Mouse (Mus musculus) cortical plate, adult 2 months (tissue): ENCODE data around the gene Tekt1. TPM values are rescaled to one million over a fixed set of nuclear protein-coding genes. Genes with fewer than 3 reads are reported as not detected.

ENCODE experiments used
- H3K27ac ChIP-seq: fragments of 200-500 bp; 2 replicates; pipeline ENCODE4 v1.5.1; 2012; ENCODE audit warnings: low read length, control low read depth, inconsistent platforms; ENCODE audit not compliant: insufficient read depth
- H3K4me1 ChIP-seq: fragments of 200-500 bp; 2 replicates; pipeline ENCODE4 v1.6.1; 2011; ENCODE audit warnings: low read length; ENCODE audit not compliant: control insufficient read depth, insufficient read depth
- H3K4me3 ChIP-seq: fragments of 200-500 bp; 2 replicates; pipeline ENCODE4 v1.5.1; 2011; ENCODE audit warnings: mild to moderate bottlenecking, low read length, control low read depth; ENCODE audit not compliant: insufficient read depth
- CTCF ChIP-seq: fragments of 200-500 bp; IDR thresholded peaks from 2 replicates; pipeline ENCODE4 v1.5.1; 2011; ENCODE audit warnings: mild to moderate bottlenecking, control low read depth, low read length; ENCODE audit not compliant: insufficient read depth; ENCODE audit errors: extremely low read depth
- POLR2A ChIP-seq: fragments of 200-500 bp; IDR thresholded peaks from 2 replicates; pipeline ENCODE4 v1.6.1; 2011; ENCODE audit warnings: mild to moderate bottlenecking, low read length, control low read depth; ENCODE audit not compliant: insufficient read depth; ENCODE audit errors: extremely low read depth
- polyA plus RNA-seq: library from polyadenylated mRNA; depleted of rRNA; stranded (reverse); fragments of >200 nt; gene quantifications from 2 replicates; pipeline ENCODE4 v1.2.3, GENCODE M21; 2012

Gene Tekt1
- polyA plus RNA-seq, 1 experiment = 1.8 TPM

GRCm38 (mm10) chr11:72406079-72406675 lies 43.9 kb upstream of the Tekt1 start:
- no peak overlapping the region for H3K27ac ChIP-seq
- no peak for TF ChIP-seq POLR2A
- H3K4me1 ChIP-seq = no peaks in the 10 kb centered on the region
- H3K4me3 ChIP-seq = no peak overlapping the region

- no peak overlapping the region for H3K27ac ChIP-seq
- H3K4me3 ChIP-seq = no peak overlapping the region
- H3K4me1 ChIP-seq = no peaks in the 10 kb centered on the region
- no peak for TF ChIP-seq POLR2A
Measured at GRCm38 (mm10) chr11:72405532-72405931, 43.3 kb upstream of the Tekt1 start.

DNA sequence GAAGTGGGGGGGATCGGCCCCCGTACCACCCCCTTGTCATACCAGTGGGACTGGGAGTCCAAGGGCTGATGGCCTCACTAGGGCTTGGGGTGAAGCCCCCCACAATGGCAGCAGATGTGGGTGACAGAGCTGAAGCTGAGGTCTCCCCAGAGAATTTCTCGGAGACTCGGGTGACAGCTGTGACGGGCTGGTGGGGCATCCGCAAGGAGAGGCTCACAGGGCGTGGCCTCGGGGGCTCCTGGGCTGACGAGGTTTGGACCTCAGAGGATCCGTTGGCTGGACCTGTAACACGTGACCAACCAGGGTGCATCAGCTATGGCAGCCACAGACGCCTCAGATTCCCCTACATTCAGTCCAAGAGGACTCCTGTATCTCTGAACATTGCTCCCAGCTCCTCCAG lies 40.7 kb upstream of the Tekt1 start:
- H3K27ac ChIP-seq = no peak overlapping the region
- H3K4me3 ChIP-seq = no peak overlapping the region
- H3K4me1 ChIP-seq = no peaks in the 10 kb centered on the region
- TF ChIP-seq CTCF = no peak
- no peak for TF ChIP-seq POLR2A

DNA sequence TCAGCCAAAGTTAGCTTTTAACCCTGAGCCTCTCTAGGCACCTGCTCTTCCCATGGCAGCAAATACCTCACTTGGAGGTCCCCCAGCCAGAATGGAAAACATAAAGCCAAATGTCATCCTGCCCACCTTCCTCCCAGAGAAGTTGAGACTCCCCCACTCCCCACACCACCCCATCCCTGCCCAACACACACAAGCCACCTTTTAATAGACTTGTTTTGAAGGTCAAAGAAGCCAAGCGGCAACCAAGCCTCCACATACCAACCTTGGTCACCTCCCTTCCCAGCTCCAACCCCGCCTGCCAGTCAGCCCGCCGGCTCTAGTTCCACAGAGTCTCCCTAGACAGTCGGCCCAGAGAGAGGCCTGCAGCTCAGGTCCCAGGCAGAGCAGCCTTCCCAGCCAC lies 39.8 kb upstream of the Tekt1 start:
- TF ChIP-seq POLR2A (no peak), CTCF (no peak)
- no peak overlapping the region for H3K4me3 ChIP-seq
- H3K27ac ChIP-seq = no peak overlapping the region
- H3K4me1 ChIP-seq = no peaks in the 10 kb centered on the region

DNA sequence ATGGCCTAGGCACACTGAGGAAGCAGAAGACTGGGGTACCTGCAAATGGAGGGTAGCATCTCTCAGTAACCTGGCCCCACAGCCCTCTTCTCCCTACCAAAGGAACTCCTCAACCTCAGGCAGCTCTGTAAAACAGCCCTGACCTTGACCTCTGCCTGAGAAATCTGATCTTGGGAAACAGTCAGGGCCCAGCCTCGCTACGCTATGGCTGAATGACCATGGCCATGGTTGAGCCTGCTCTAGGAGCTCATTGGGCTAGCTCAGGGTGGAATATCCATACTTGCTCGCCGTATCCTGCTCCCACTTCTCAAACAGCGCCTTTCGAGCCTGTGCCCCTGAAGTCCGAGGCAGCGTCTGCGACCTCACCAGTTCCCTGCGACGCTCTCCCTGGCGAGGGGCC lies 38.8 kb upstream of the Tekt1 start:
- TF ChIP-seq POLR2A (no peak), CTCF (no peak)
- H3K27ac ChIP-seq = no peak overlapping the region
- H3K4me1 ChIP-seq = no peaks in the 10 kb centered on the region
- H3K4me3 ChIP-seq = no peak overlapping the region

GRCm38 (mm10) chr11:72397811-72398525 lies 35.7 kb upstream of the Tekt1 start:
- TF ChIP-seq CTCF (no peak), POLR2A (no peak)
- Histone ChIP-seq H3K27ac (no peak overlapping the region), H3K4me1 (no peaks in the 10 kb centered on the region), H3K4me3 (no peak overlapping the region)

DNA sequence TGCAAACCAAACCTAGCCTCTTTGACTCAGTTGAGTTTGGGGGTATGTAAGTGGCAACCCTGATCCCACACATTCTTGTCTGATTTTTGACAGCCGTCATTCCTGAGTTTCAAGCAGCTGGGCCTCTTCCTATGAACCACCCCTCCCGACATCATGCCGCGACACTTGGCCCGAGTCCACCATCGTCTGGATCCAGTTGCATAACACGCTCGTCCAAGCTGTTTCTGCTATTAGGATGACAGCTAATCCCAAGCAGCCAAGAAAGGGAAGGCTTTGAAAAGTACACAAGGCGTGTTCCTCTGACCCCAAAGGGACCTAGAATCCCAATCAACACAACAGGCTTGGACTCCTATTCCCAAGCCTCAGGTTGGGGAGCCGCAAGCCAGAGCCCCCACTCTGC lies 34.8 kb upstream of the Tekt1 start:
- TF ChIP-seq POLR2A (no peak), CTCF (no peak)
- no peak overlapping the region for H3K4me3 ChIP-seq
- no peak overlapping the region for H3K27ac ChIP-seq
- H3K4me1 ChIP-seq = no peaks in the 10 kb centered on the region

DNA sequence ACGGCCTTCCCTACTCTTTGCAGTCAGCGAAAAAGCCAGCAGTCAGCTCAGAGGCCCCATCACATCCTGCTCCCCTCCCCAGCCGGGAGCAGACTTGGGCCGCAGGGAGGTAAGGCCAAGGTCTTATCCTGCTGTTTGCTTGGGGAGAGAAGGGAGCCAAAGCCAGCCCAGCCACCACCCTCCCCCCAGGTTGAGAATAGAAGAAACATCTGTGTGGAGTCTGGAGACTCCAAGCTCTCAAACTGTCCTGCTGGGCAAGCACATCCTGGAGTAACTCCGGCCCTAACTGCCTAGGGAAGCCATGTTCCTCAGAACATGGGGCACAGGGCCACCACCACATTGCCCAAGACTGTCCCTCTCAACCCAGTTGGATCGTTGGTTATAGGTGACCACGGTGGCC lies 34.4 kb upstream of the Tekt1 start:
- Histone ChIP-seq H3K27ac (no peak overlapping the region), H3K4me1 (no peaks in the 10 kb centered on the region), H3K4me3 (no peak overlapping the region)
- TF ChIP-seq CTCF (no peak), POLR2A (no peak)

- Histone ChIP-seq H3K4me1 (no peaks in the 10 kb centered on the region), H3K27ac (no peak overlapping the region), H3K4me3 (no peak overlapping the region)
- TF ChIP-seq POLR2A (no peak), CTCF (no peak)
Measured at GRCm38 (mm10) chr11:72395652-72396051, 33.4 kb upstream of the Tekt1 start.

DNA sequence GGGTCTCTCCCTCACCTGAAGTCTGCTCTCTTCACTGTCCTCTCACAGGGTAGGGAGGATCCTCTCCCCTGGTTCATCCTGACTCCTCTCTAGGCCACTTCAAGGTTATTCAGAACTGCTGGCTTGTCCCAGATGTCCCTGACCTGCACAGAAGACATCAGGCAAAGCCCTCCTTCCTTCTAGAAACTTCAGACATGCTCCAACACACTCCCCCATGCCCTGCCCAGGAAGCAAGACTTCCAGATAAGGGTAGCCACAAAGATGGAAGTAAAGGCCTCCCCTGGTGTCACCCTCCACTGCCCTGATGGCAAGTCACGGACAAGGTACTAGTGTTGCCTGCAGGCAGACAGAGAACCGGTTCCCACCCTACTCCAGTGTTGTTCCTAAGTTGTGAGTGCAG lies 32.5 kb upstream of the Tekt1 start:
- no peaks in the 10 kb centered on the region for H3K4me1 ChIP-seq
- no peak for TF ChIP-seq POLR2A
- TF ChIP-seq CTCF = no peak
- no peak overlapping the region for H3K4me3 ChIP-seq

GRCm38 (mm10) chr11:72393669-72394068 lies 31.4 kb upstream of the Tekt1 start:
- H3K27ac ChIP-seq = no peak overlapping the region
- H3K4me1 ChIP-seq = no peaks in the 10 kb centered on the region

More for the DNA sequence above, 32.5 kb upstream of the Tekt1 start:
- no peak overlapping the region for H3K27ac ChIP-seq

More at GRCm38 (mm10) chr11:72393669-72394068, 31.4 kb upstream of the Tekt1 start:
- H3K4me3 ChIP-seq = no peak overlapping the region
- TF ChIP-seq POLR2A = no peak
- TF ChIP-seq CTCF = no peak
